Mouse (Mus musculus) inflammation-experienced regulatory T-cells, adult 6 months (primary cell): ENCODE measurements around the gene Fam107a. TPM values are rescaled to one million over a fixed set of nuclear protein-coding genes. Genes with fewer than 3 reads are reported as not detected.

Experiments used
- ATAC-seq: one replicate; pipeline ENCODE4 v1.8.0; 2017
- polyA plus RNA-seq, 3 experiments: library from polyadenylated mRNA; unstranded; fragments of 100-300 nt; shearing (Covaris generic); gene quantifications; one replicate each; pipeline ENCODE4 v1.2.1; 2017

Fam107a gene
- polyA plus RNA-seq, 3 experiments from 2014 or later: not detected

DNA sequence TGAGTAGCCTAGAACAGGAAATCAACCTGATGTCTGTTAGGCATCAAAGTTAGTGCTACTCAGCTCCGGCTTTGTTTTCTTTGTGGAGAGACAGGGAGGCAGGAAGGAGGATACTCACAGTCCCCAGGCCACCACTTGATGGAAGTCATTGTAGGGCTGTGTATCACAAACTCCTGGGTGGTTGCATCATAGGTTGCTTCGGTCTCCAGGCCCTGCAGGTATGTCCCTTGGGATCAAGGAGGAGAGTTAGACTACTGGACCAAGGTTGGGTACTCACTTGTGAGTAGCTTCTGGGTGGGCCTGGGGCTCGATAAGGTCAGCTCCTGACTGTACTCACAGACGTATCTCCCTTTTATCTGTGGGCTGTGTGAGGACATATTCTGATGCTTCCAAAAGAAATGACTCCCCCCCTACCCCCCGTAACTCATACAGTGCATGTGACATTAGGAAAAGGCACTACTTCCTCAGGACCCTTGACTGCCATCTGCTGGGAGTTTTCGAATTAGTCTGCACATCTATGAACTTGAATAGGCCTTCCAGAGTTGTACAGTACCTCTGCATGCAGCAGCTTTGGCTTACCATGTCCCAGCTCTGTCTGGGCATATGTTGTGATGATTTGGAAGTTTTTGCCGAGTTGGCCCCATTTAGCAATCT lies 62.6 kb downstream of the Fam107a start:
- ATAC-seq: no peak

DNA sequence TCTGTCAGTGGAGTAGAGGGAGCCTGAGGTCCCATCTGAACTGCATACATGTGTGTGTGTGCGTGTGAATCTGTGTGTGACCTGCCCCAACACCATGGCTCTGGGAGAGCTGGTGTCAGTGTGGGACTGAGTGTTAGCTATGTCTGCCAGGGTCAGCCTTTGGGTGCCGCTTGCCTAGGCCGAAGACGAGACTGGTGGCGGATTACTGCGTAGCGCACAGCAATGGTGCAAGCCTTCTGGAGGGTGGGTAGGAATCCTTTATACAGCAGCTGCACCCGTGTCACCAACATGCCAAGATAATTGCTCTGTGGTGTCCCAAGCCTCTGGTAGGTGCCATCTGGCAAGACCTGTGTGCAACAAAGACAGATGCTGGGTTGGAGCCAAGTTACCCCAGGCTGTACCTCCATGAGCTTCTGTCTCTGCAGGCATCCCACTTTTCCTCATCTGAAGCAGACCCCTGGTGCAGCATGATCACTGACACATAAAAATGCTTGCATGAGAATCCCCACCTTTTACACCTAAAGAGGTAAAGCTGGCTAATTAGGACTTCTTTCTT lies 66.4 kb downstream of the Fam107a start:
- no peak for ATAC-seq

DNA sequence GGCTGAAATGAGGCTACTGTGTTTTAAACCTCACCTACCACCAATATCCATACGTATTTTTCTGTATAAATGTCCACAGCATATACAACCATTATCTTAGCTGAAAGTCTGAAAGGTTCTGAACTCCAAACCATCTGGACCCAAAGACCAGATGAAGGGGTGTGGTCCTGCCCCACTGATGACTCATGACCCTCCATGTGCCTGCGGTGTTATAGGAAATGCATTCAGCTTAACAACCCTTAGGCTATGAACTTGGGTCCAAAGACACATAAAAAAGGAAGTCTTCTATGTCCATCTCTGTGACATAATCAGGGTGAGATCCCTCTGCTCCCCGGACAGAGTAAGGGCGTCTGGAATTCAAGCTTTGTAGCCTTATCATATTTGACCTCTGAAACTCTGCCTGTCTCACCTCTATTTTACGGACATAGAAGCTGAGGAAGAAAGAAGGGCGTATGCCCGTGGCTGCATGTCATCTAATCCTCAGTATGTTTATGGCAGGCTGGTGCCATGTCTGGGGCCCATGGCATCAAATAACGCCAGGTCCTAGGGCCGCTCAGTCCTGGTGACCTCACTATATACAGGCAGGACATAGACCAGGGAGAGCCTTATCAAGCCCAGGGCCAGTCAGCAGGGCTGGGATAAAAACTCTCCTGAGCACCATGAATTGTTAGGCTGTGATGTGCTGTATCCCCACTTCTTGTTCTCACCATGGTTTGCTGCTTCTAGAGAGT lies 67.5 kb downstream of the Fam107a start:
- no peak for ATAC-seq

GRCm38 (mm10) chr14:8249206-8249605 lies 68.6 kb downstream of the Fam107a start:
- ATAC-seq: no peak

DNA sequence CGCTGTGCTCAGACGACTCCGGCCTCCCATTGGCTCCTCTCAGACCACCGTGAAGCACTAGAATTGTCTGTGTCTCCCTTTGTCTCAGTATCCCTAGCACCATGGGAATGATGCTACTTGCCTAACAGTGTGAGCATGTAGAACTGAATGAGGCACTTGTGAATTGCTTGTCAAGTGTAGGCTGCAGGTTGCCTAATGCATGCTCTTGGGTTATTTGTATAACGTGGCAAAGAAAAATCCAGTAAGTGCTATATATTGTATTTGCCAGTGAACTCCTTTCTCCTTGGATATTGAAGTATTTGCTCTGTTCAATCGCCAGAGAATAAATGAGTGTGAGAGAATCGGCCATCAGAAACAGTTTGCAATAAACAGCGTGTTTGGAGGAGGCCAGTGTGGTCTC lies 70.9 kb downstream of the Fam107a start:
- ATAC-seq: no peak

Other genes starting within 250 kb of the Fam107a start
- gene Rpp14, start 237.7 kb downstream of the Fam107a start, polyA plus RNA-seq: 10 to 100 TPM; 28.2 to 41.6 (median 36.0) TPM
- 10 to 100 TPM; 31.7 to 38.5 (median 32.9) TPM for gene Pxk, start 219.8 kb downstream of the Fam107a start, polyA plus RNA-seq
- 100 to 1,000 TPM; 127 to 152 (median 143) TPM for gene Pdhb, start 145.0 kb downstream of the Fam107a start, polyA plus RNA-seq
- 1 to 10 TPM; 1.9 to 3.6 (median 3.0) TPM for gene Kctd6, start 103.9 kb downstream of the Fam107a start, polyA plus RNA-seq
- not detected for gene Acox2, start 58.7 kb downstream of the Fam107a start, polyA plus RNA-seq
- gene Oit1, start 60.7 kb upstream of the Fam107a start, polyA plus RNA-seq: not detected